Mouse (Mus musculus): ENCODE measurements around the gene Plxnd1.

DNA sequence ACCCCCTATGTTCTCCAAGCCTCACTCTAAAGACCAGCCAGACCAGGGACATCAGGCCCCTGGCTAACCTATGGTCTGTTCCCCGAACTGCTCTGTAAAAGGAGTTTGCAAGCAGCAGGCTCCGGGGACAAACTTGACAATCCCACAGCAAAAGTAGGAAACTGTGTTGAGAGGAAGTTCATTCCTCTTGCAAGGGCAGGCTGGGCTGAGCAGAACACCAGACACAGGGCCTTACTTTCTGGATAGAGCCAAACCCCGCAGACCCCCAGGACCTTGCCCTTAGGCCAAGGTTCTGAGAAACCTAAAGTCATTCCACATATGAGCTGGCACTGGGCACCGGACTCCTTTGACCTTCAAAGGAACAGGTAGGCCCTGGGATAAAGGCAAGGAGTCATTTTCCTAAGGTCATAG is 731 bp upstream of the Plxnd1 start:
- TF ChIP-seq CTCF (IDR thresholded peaks at IDR 0.05; ENCODE audit: extremely low read depth, insufficient read length, insufficient replicate concordance, low read depth, low read length) (no peak; the same call in 1 of the 2 replicates), POLR2A (IDR thresholded peaks at IDR 0.05; ENCODE audit: low read depth, low read length) (no peak)

Data from small intestine, adult 2 months (tissue).